Mouse (Mus musculus): ENCODE data around the gene Rnaset2b. TPM values are rescaled to one million over a fixed set of nuclear protein-coding genes. Genes with fewer than 3 reads are reported as not detected.
"Not testable (repeated sequence)": the region's sequence is repeated elsewhere in the genome, so short reads cannot be mapped to it uniquely, and the experiment has no call there.

Rnaset2b gene
- polyA plus RNA-seq, 1 experiment from 2014 or later: 315 TPM

DNA sequence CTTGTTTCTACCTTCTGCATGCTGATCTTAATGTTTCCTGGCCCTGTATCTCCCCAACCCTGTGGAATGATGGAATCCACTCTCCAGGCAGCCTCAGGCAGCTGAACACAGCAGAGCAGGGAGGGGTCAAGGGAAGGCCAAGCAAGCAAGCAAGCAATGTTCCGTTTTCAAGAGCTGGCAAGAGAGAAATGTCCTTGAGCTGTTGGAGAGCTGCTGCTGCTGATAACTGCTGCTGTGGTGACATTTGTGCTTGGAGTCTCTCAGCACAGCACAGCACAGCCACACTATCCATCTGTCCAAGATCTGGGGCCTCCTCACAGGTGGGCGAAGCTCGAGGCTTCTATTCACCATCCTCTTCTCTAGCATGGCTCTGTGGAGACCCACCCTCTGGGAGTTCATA, 33.0 kb downstream of the Rnaset2b start:
- not testable (repeated sequence) for H3K9ac ChIP-seq (ENCODE audit: low read depth, low read length); H3K9me3 ChIP-seq (ENCODE audit: control insufficient read depth); H3K36me3 ChIP-seq (ENCODE audit: control insufficient read depth, insufficient read depth); H3K4me2 ChIP-seq (replicated peaks; ENCODE audit: low read depth); H3K27me3 ChIP-seq (replicated peaks; ENCODE audit: control insufficient read depth, insufficient read depth, low read length); H3K4me1 ChIP-seq (replicated peaks; ENCODE audit: control insufficient read depth, insufficient read depth, low read length); H3K4me3 ChIP-seq (ENCODE audit: low read depth, low read length); H3K27ac ChIP-seq (ENCODE audit: low read depth, low read length); ATAC-seq
- no CpG with 5 or more reads among the region's 3 CpGs for WGBS

DNA sequence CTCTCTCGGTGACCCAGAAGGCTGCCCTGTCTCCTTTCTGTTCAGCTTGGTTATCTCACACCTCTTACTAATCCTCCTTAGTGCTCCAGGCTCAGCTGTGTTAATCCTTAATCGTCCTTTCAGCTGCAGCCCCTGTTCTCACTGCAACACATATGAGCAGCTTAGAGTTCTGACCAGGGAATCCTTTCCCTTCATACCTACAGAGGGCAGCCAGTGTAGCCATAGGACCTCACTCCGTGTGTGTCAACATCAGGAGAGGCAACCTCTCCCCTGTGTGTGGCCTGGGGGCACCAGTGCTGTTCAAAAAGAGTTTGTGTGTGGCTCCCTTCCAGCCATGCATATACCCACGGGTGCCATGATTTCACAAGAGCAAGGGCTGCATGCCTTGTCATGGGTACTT, 35.2 kb downstream of the Rnaset2b start:
- H3K36me3 ChIP-seq (ENCODE audit: control insufficient read depth, insufficient read depth); H3K27me3 ChIP-seq (replicated peaks; ENCODE audit: control insufficient read depth, insufficient read depth, low read length); H3K9ac ChIP-seq (ENCODE audit: low read depth, low read length); H3K4me3 ChIP-seq (ENCODE audit: low read depth, low read length); H3K4me1 ChIP-seq (replicated peaks; ENCODE audit: control insufficient read depth, insufficient read depth, low read length); H3K4me2 ChIP-seq (replicated peaks; ENCODE audit: low read depth); H3K27ac ChIP-seq (ENCODE audit: low read depth, low read length); H3K9me3 ChIP-seq (ENCODE audit: control insufficient read depth); ATAC-seq: not testable (repeated sequence)
- 25% methylated on average over 3 of the region's 4 CpGs for WGBS

DNA sequence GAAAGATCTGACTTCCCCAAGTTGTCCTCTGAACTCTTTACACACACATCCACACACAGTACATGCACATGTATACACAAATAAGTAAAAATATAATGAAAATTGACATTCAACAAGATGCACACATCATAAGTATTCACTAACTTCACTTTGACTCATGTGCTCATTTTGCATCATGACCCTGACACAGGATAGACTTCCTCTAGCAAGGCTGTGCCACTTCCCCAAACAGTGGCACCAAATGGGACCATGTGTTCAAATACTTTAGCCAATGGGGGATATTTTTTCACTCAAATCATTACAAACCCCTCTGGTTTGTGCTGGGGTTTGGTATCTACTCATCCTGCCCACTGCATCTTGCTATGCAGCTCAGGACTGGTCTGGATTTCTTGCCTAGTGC, 38.5 kb downstream of the Rnaset2b start:
- not testable (repeated sequence) for H3K27ac ChIP-seq (ENCODE audit: low read depth, low read length); H3K27me3 ChIP-seq (replicated peaks; ENCODE audit: control insufficient read depth, insufficient read depth, low read length); ATAC-seq; H3K36me3 ChIP-seq (ENCODE audit: control insufficient read depth, insufficient read depth); H3K9me3 ChIP-seq (ENCODE audit: control insufficient read depth); H3K4me2 ChIP-seq (replicated peaks; ENCODE audit: low read depth); H3K4me1 ChIP-seq (replicated peaks; ENCODE audit: control insufficient read depth, insufficient read depth, low read length); H3K9ac ChIP-seq (ENCODE audit: low read depth, low read length); H3K4me3 ChIP-seq (ENCODE audit: low read depth, low read length)

DNA sequence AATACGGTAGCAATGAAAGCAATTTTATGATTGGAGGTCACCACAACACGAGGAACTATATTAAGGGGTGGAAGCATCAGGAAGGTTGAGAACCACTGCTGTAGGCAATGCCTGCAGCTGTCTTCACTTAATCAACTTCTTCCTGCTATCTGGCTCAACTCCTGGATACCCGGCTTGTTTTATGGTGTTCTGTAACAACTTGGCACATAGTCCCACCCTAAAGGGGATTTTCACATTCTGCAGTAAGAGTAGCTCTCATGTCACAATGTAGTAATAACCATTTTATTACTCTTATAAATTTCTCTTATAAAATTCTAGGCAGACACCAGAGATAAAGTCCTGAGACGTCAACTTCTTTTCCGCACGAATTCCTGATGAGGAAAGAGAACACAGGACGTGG, 39.0 kb downstream of the Rnaset2b start:
- H3K27me3 ChIP-seq (replicated peaks; ENCODE audit: control insufficient read depth, insufficient read depth, low read length); H3K27ac ChIP-seq (ENCODE audit: low read depth, low read length); H3K4me1 ChIP-seq (replicated peaks; ENCODE audit: control insufficient read depth, insufficient read depth, low read length); H3K9me3 ChIP-seq (ENCODE audit: control insufficient read depth); H3K9ac ChIP-seq (ENCODE audit: low read depth, low read length); H3K4me2 ChIP-seq (replicated peaks; ENCODE audit: low read depth); H3K36me3 ChIP-seq (ENCODE audit: control insufficient read depth, insufficient read depth); ATAC-seq; H3K4me3 ChIP-seq (ENCODE audit: low read depth, low read length): not testable (repeated sequence)
- WGBS: no CpG with 5 or more reads among the region's 7 CpGs

DNA sequence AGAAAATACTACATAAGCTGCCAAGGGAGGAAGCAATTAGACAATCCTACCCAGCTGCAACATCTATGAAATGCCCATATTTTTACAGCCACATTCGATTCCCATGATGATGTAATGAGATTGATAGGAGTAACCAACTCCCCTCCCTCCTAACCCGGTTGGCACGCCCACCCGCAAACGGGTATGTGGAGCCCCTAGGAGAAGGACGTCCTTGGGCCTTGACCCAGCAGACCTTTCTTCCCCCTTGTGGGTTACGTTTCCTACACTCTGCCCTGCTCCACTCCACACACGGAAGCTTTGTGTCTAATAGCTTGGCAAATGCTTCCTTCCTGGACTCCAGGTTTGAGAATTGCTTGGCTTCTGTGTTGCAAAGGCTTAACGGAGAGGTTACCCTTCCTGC, 39.5 kb downstream of the Rnaset2b start:
- H3K36me3 ChIP-seq (ENCODE audit: control insufficient read depth, insufficient read depth); H3K4me1 ChIP-seq (replicated peaks; ENCODE audit: control insufficient read depth, insufficient read depth, low read length); H3K4me2 ChIP-seq (replicated peaks; ENCODE audit: low read depth); ATAC-seq; H3K27me3 ChIP-seq (replicated peaks; ENCODE audit: control insufficient read depth, insufficient read depth, low read length); H3K27ac ChIP-seq (ENCODE audit: low read depth, low read length); H3K9ac ChIP-seq (ENCODE audit: low read depth, low read length); H3K4me3 ChIP-seq (ENCODE audit: low read depth, low read length); H3K9me3 ChIP-seq (ENCODE audit: control insufficient read depth): not testable (repeated sequence)
- 61% methylated on average over 4 of the region's 9 CpGs for WGBS

DNA sequence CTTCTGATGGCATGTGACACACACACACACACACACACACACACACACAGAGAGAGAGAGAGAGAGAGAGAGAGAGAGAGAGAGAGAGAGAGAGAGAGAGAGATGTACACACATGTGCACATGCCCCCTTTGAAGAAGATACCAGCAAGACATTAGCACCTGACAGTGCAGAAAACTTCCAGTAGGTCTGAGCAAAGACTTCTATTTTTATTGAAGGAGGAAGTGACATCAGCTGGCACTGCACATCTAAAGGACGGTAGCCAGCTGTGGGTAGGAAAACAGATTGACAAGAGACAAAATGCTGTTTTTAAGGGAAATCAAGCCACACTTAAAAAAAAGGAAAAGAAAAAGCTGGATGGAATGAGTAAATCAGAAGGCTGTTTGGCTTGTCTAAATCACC, 43.8 kb downstream of the Rnaset2b start:
- not testable (repeated sequence) for H3K4me3 ChIP-seq (ENCODE audit: low read depth, low read length); ATAC-seq; H3K9me3 ChIP-seq (ENCODE audit: control insufficient read depth); H3K27me3 ChIP-seq (replicated peaks; ENCODE audit: control insufficient read depth, insufficient read depth, low read length); H3K27ac ChIP-seq (ENCODE audit: low read depth, low read length); H3K9ac ChIP-seq (ENCODE audit: low read depth, low read length); H3K4me2 ChIP-seq (replicated peaks; ENCODE audit: low read depth); H3K4me1 ChIP-seq (replicated peaks; ENCODE audit: control insufficient read depth, insufficient read depth, low read length); H3K36me3 ChIP-seq (ENCODE audit: control insufficient read depth, insufficient read depth)
- no CpG with 5 or more reads among the region's 1 CpGs for WGBS

DNA sequence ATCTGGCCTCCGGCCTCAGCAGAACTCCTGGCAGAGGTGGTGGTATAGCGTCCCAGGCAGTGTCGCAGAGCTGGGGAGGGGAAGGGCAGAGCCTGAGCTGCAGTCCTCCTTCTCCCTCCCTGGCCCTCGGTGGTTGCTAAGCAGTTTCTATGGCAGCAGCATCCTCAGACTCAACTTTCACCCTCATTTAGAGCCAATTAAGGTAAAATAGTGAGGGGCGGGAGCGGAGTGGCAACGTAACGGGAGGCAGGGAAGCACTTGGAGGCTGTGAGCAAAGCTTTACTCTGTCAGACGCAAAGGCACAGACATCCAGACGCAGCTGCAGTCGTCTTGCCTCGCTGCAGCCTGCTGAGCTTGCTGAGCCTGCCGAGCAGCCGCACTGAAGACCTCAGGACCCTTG, 54.8 kb downstream of the Rnaset2b start, which contains the start of gene Gm1604a:
Gene Gm1604a (plus strand): TSS at position 312 of the 400 bp plus-strand sequence.
- H3K4me2 ChIP-seq (replicated peaks; ENCODE audit: low read depth); H3K9ac ChIP-seq (ENCODE audit: low read depth, low read length); H3K4me1 ChIP-seq (replicated peaks; ENCODE audit: control insufficient read depth, insufficient read depth, low read length); H3K27me3 ChIP-seq (replicated peaks; ENCODE audit: control insufficient read depth, insufficient read depth, low read length); ATAC-seq; H3K4me3 ChIP-seq (ENCODE audit: low read depth, low read length); H3K9me3 ChIP-seq (ENCODE audit: control insufficient read depth); H3K36me3 ChIP-seq (ENCODE audit: control insufficient read depth, insufficient read depth); H3K27ac ChIP-seq (ENCODE audit: low read depth, low read length): not testable (repeated sequence)
- WGBS: 30% methylated on average over 6 of the region's 14 CpGs

DNA sequence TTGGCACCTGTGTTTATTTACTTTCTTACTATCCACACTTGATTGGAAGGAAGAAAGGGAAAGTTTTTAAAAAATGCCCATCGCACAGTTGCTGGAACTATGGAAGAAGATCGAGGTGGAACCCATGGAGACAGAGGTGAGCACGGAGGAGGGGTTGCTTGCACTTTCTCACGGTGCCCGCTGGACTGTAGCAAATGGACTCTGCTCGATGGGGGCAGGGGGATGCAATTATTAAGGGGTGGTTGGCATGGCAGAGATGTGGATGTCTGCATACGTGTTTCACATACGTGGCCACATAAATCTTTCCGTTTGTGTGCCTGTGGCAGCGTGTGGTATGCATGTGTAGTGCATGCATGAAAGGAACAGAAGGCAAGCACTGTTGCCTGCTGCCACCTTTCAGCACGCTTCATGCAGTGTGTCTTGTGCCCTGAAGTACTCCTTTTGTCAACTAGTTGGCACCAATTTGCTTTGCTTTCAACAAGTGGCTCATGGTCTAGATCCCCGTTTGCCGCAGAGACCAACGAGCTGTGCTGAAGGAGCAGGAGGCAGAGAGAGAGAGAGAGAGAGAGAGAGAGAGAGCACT, 55.4 kb downstream of the Rnaset2b start:
- not testable (repeated sequence) for H3K9me3 ChIP-seq (ENCODE audit: control insufficient read depth); H3K27ac ChIP-seq (ENCODE audit: low read depth, low read length); H3K9ac ChIP-seq (ENCODE audit: low read depth, low read length); H3K4me3 ChIP-seq (ENCODE audit: low read depth, low read length); H3K4me2 ChIP-seq (replicated peaks; ENCODE audit: low read depth); ATAC-seq; H3K27me3 ChIP-seq (replicated peaks; ENCODE audit: control insufficient read depth, insufficient read depth, low read length); H3K4me1 ChIP-seq (replicated peaks; ENCODE audit: control insufficient read depth, insufficient read depth, low read length); H3K36me3 ChIP-seq (ENCODE audit: control insufficient read depth, insufficient read depth)
- WGBS: 71% methylated on average over 3 of the region's 14 CpGs

DNA sequence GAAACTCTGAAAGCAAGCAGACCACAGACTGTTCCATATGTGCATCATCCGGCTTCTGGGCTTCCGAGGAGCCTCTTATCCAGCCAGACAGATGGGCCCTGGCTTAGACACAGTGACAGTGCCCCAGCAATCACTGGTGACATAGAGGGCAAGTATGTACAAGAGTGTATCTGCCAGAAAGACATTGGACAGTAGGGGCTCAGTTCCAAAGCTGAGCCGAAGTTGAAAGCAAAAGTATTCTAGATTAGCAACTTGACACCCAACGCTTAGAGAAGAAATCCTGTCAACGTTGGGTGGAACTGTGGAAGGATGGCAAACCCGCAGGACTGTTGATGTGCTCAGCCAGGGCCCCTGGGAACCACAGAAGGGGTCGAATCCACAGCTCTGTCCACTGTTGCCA, 59.8 kb downstream of the Rnaset2b start:
- not testable (repeated sequence) for H3K9me3 ChIP-seq (ENCODE audit: control insufficient read depth); H3K4me1 ChIP-seq (replicated peaks; ENCODE audit: control insufficient read depth, insufficient read depth, low read length); H3K4me2 ChIP-seq (replicated peaks; ENCODE audit: low read depth); ATAC-seq; H3K27me3 ChIP-seq (replicated peaks; ENCODE audit: control insufficient read depth, insufficient read depth, low read length); H3K9ac ChIP-seq (ENCODE audit: low read depth, low read length); H3K36me3 ChIP-seq (ENCODE audit: control insufficient read depth, insufficient read depth); H3K4me3 ChIP-seq (ENCODE audit: low read depth, low read length); H3K27ac ChIP-seq (ENCODE audit: low read depth, low read length)
- 59% methylated on average over 5 of the region's 7 CpGs for WGBS

DNA sequence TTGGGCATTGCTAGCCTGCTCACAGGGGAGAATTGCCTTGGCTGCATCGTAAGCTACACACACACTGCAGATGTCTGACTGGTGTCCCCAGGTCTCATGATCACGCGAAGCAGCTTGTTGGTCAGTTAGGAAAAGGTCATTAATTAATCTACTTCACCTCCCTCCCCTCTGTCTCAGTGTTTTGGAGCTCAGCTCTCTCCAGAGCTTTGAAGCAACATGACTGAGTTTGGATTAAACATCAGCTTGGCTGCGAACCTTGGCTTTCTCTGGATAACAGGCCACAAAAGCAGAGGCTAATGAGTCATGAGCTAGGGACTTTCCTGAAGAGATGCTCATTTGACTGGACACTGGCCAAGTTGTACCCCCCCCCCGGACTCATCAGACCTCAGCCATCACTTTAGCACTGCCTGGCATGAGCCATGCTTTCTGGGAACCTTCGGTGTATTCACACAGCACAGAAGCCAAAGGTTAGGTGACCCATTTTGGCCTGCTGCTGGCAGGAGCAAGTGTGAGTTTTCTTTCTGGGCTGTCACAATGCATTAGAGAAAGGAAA, 60.3 kb downstream of the Rnaset2b start:
- H3K4me2 ChIP-seq (replicated peaks; ENCODE audit: low read depth); H3K27ac ChIP-seq (ENCODE audit: low read depth, low read length); H3K36me3 ChIP-seq (ENCODE audit: control insufficient read depth, insufficient read depth); H3K9ac ChIP-seq (ENCODE audit: low read depth, low read length); H3K27me3 ChIP-seq (replicated peaks; ENCODE audit: control insufficient read depth, insufficient read depth, low read length); H3K4me1 ChIP-seq (replicated peaks; ENCODE audit: control insufficient read depth, insufficient read depth, low read length); ATAC-seq; H3K9me3 ChIP-seq (ENCODE audit: control insufficient read depth); H3K4me3 ChIP-seq (ENCODE audit: low read depth, low read length): not testable (repeated sequence)
- 90% methylated on average over 3 of the region's 6 CpGs for WGBS
